Mouse (Mus musculus) heart, embryonic 16.5 days (tissue): ENCODE measurements around the gene Dazl. TPM values are rescaled to one million over a fixed set of nuclear protein-coding genes. Genes with fewer than 3 reads are reported as not detected.
A peak's percentile ranks its signal among the peaks of the same experiment; 100 is the strongest.

Experiments
- ATAC-seq: fragments of 200-750 bp; cut with Nextera tagmentation; replicated peaks from 2 replicates; pipeline ENCODE4 v1.8.0; 2017; ENCODE audit warnings: moderate number of reproducible peaks; ENCODE audit not compliant: insufficient read depth, low FRiP score; ENCODE audit errors: extremely low read depth
- H3K27ac ChIP-seq: fragments of 300-500 bp; sonication (generic); 2 replicates; pipeline ENCODE4 v1.5.1; 2014; ENCODE audit warnings: mild to moderate bottlenecking, low read length, control low read depth, moderate library complexity
- H3K27me3 ChIP-seq: fragments of 300-500 bp; sonication (generic); 2 replicates; pipeline ENCODE4 v1.6.1; 2014; ENCODE audit warnings: low read length, mixed read lengths; ENCODE audit not compliant: control insufficient read depth, insufficient read depth
- H3K36me3 ChIP-seq: fragments of 300-500 bp; sonication (generic); 2 replicates; pipeline ENCODE4 v1.6.1; 2014; ENCODE audit not compliant: control insufficient read depth, insufficient read depth
- H3K4me1 ChIP-seq: fragments of 300-500 bp; sonication (generic); 2 replicates; pipeline ENCODE4 v1.6.1; 2014; ENCODE audit warnings: low read length, mixed read lengths; ENCODE audit not compliant: control insufficient read depth, insufficient read depth
- H3K4me2 ChIP-seq: fragments of 300-500 bp; sonication (generic); 2 replicates; pipeline ENCODE4 v1.6.1; 2014; ENCODE audit warnings: low read depth, mild to moderate bottlenecking, control low read depth, low read length
- H3K4me3 ChIP-seq: fragments of 300-500 bp; sonication (generic); 2 replicates; pipeline ENCODE4 v1.5.1; 2014; ENCODE audit warnings: mild to moderate bottlenecking, control low read depth, low read length
- H3K9ac ChIP-seq: fragments of 300-500 bp; sonication (generic); 2 replicates; pipeline ENCODE4 v1.6.1; 2014; ENCODE audit warnings: low read length, control low read depth
- H3K9me3 ChIP-seq: fragments of 300-500 bp; sonication (generic); replicated peaks from 2 replicates; pipeline ENCODE4 v1.6.1; 2016; ENCODE audit warnings: low read length; ENCODE audit not compliant: control insufficient read depth
- WGBS: fragments of 180-500 bp; shearing (Covaris S2); extraction: QIAGEN DNeasy Blood & Tissue Kit; methylation state at CpG from one replicate; pipeline ENCODE4 v1.1.7; 2014; 5-methylcytosine and 5-hydroxymethylcytosine counted together
- polyA plus RNA-seq: library from polyadenylated mRNA; unstranded; fragments of >200 nt; fragmentation: Nextera tagmentation; extraction: Ambion mirVana; gene quantifications from 2 replicates; pipeline ENCODE4 v1.2.1, GENCODE M21; 2015

Gene Dazl
- 0.21 and 0.26 TPM in 2 replicates for polyA plus RNA-seq

DNA sequence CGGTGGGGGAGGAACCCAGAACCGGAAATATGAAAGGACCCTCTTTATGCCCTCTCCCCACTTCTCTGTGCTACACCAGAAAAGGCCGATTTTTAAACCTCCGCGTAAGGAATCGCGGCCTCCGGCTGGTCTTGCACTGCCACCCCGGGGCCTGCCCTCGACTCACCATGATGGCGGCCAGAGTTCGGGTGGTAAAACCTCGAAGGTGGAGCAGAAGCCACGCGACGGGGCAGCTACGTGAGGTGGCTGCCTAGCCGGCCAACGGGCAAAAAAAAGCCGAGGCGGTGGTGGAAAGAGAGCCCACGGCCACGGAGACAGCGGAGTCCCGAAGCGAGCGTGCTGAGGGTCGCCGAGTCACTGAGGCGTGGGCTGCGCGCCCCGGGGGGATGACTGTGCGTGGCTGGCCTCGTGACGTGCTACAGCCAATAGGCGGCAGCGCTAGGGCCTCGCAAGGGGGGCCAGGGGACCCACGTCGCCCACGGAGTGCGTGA, at the start of gene Dazl:
Gene Dazl (minus strand): TSS at position 396 of the 491 bp plus-strand sequence.
- H3K27me3 ChIP-seq = no peaks in the 10 kb centered on the region
- H3K4me2 ChIP-seq = peak within 1 kb of the TSS; percentile 67
- H3K9ac ChIP-seq = peak within 1 kb of the TSS; percentile 81
- peaks cover 13% of the 10 kb centered on the region for H3K9me3 ChIP-seq
- no peak for ATAC-seq
- 93% methylated on average over 43 of the region's 43 CpGs for WGBS
- peak within 1 kb of the TSS; percentile 57 for H3K4me3 ChIP-seq
- no peaks in the 10 kb centered on the region for H3K4me1 ChIP-seq
- peak within 1 kb of the TSS; percentile 48 for H3K27ac ChIP-seq
- H3K36me3 ChIP-seq = peaks cover 8% of the 10 kb centered on the region; the same call in 1 of the 2 replicates

DNA sequence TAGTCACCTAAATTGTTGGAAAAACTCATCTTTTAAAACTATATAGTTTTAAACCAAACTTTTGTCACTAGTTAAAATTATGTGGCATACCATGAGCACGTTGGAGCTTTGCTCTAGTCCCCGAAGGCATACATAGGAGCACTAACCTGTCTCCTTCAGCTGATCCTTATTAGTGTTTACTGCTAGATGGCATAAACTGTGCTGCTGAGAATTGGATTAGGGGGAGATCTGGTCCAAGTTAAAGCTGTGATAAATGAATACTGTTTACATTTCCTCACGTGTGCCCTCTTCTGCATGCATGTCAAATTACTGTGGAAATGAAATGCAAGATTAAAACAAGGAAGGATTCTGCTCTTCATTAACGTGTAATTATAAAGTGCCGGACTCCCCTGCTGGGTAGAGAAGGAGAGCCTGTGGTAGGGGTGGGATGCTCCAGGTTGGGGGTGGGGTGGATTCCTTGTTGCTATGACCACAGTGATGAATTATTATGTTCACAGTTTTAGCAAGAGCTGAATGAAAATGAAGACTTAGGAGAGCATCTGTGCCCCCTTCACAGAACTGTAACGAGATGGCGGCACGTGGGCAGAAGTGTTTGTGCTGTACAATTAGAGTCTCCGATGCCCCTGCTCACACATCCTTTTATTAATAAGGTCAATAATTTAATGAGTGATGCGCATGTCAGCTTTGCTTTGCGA, 48.6 kb upstream of the Dazl start:
- no peak for ATAC-seq
- Histone ChIP-seq H3K36me3 (no peaks in the 10 kb centered on the region), H3K4me1 (no peaks in the 10 kb centered on the region; the same call in 1 of the 2 replicates), H3K4me3 (no peak overlapping the region), H3K4me2 (no peak overlapping the region), H3K27me3 (no peaks in the 10 kb centered on the region), H3K27ac (no peak overlapping the region), H3K9ac (no peak overlapping the region), H3K9me3 (no peaks in the 10 kb centered on the region)
- WGBS = 86% methylated on average over 11 of the region's 11 CpGs

DNA sequence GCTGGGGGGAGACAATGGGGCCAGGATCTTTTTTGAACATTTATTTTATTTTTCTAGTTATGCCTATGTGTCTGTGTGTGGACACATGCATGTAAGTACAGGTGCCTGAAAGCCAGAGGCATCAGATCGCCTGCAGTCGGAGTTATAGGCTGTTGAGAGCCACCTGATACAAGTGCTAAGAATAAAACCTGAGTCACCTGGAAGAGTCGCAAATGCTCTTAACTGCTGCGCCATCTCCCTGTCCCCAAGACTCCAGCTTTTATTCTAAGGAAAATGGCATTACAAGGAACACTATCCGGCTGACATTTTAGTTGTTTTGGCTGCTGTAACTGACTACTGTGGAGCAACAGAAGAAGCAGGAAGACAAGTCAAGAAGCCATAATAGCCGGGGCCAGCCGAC, 45.5 kb upstream of the Dazl start:
- no peak overlapping the region for H3K27ac ChIP-seq
- H3K4me3 ChIP-seq = no peak overlapping the region
- H3K9ac ChIP-seq = no peak overlapping the region
- H3K4me1 ChIP-seq = no peaks in the 10 kb centered on the region; the same call in 1 of the 2 replicates
- H3K4me2 ChIP-seq = no peak overlapping the region
- no peaks in the 10 kb centered on the region for H3K9me3 ChIP-seq
- no peaks in the 10 kb centered on the region for H3K36me3 ChIP-seq
- WGBS = 72% methylated on average over 7 of the region's 7 CpGs
- H3K27me3 ChIP-seq = no peaks in the 10 kb centered on the region
- ATAC-seq = no peak

DNA sequence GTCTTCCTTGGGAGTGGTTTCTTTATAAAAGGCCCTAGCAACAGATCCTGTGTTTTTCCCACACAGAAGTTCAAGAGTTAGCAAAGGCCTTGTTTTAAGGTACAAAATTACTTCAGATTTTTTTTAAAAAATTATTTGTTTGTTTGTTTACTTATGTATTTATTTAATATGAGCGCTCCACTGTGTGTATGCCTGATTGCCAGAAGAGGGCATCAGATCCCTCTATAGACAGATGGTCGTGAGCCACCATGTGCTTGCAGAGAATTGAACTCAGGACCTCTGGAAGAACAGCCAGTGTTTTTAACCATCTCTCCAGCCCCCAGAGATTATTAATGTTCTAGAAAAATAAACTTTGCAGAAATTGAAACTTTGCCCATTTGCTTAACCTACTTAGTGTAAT, 42.3 kb upstream of the Dazl start:
- no peak for ATAC-seq
- no peak overlapping the region for H3K9ac ChIP-seq
- H3K9me3 ChIP-seq = no peaks in the 10 kb centered on the region
- no peak overlapping the region for H3K4me2 ChIP-seq
- no peak overlapping the region for H3K4me3 ChIP-seq
- no peaks in the 10 kb centered on the region for H3K36me3 ChIP-seq
- H3K4me1 ChIP-seq = peaks cover 2% of the 10 kb centered on the region; the same call in 1 of the 2 replicates
- no peak overlapping the region for H3K27ac ChIP-seq
- WGBS = 81% methylated on average over 2 of the region's 2 CpGs
- H3K27me3 ChIP-seq = no peaks in the 10 kb centered on the region

DNA sequence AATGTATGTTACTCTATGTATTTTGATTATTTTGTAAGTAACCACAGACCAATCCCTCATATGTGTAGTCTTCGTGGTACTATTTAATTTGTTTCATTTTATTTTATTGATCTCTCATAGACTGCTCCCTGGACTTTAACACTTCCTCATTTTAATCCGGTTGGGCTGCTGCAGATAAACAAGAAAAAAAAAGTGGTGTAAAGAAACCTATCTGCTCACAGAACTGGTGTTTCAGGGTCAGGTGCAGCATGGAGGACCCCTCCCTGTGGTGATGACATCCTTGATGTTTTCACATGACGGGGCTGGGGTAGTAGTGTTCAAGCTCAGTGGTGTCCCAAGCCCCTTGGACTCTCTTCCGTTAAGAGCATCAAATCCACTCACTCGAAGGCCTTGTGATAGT, 41.3 kb upstream of the Dazl start:
- Histone ChIP-seq H3K36me3 (no peaks in the 10 kb centered on the region), H3K27ac (no peak overlapping the region), H3K4me2 (no peak overlapping the region), H3K4me3 (no peak overlapping the region), H3K4me1 (peaks cover 2% of the 10 kb centered on the region; the same call in 1 of the 2 replicates), H3K9me3 (no peaks in the 10 kb centered on the region), H3K9ac (no peak overlapping the region), H3K27me3 (no peaks in the 10 kb centered on the region)
- WGBS = 76% methylated on average over 5 of the region's 5 CpGs
- ATAC-seq = no peak

DNA sequence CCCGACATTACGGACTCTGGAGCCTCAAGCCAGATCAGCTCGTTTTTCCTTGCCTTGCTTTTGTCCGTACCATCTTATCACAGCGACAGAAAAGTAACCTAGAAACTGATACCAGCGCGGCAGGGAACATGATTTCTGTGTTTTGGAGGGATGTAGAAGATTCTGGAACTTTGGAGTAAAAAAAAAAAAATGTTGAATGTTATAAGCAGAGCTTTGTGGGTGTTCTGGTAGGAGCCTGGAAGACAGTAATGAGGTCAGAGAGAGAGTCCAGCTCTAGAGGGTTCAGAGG, 38.5 kb upstream of the Dazl start:
- no peak for ATAC-seq
- no peak overlapping the region for H3K9ac ChIP-seq
- WGBS = 40% methylated on average over 7 of the region's 7 CpGs
- H3K4me1 ChIP-seq = 0 out of 2 replicates have a peak, but pooled peaks cover 2% of the 10 kb centered on the region
- no peaks in the 10 kb centered on the region for H3K27me3 ChIP-seq
- no peaks in the 10 kb centered on the region for H3K9me3 ChIP-seq
- no peaks in the 10 kb centered on the region for H3K36me3 ChIP-seq
- no peak overlapping the region; the same call in 1 of the 2 replicates for H3K27ac ChIP-seq
- no peak overlapping the region for H3K4me3 ChIP-seq
- H3K4me2 ChIP-seq = peak overlapping the region; percentile 16; the same call in 1 of the 2 replicates

DNA sequence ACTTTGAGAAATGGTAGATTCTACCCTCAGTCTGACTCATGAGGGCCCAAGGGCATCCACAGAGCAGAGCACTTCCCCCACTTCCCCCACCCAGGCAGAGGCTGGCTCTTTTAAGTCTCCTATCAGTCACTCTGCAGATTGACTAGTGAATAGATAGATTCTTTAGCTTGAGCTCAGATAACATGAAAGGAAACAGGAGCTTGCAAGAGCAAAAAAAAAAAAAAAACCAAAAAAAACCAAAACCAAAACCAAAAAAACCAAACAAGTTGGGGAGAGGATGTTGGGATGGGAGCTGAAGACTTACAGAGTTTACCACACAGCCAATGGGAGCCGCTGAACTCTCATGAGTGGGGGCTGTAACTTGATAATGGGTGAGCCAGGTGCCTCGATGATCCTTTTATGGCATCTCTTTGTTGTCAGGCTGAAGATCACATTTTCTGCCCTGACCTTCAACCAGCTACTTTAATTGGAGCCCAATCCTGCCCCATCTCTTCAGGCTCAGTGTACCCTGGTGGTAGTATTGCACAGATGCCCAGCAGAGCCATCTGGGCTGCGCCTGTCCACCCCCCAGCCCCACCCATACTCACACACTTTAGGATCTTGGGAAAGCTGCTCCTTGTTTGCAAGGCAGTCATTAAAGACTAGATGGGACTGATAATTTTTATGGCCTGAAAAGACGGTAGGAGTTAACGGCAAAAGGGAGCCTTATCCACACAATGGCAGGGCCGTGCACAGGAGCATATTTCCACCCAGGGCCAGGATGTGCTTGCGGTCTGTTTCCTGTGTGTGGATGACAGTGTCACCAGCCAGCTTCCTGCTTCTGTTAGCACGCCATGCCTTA, 38.0 kb upstream of the Dazl start:
- Histone ChIP-seq H3K9me3 (no peaks in the 10 kb centered on the region), H3K4me3 (no peak overlapping the region), H3K27ac (peak overlapping the region; percentile 30; the same call in 1 of the 2 replicates), H3K4me1 (0 out of 2 replicates have a peak, but pooled peaks cover 2% of the 10 kb centered on the region), H3K36me3 (no peaks in the 10 kb centered on the region), H3K27me3 (no peaks in the 10 kb centered on the region), H3K9ac (no peak overlapping the region), H3K4me2 (peak overlapping the region; percentile 16; the same call in 1 of the 2 replicates)
- peak; percentile 76 for ATAC-seq
- WGBS = 56% methylated on average over 8 of the region's 8 CpGs

DNA sequence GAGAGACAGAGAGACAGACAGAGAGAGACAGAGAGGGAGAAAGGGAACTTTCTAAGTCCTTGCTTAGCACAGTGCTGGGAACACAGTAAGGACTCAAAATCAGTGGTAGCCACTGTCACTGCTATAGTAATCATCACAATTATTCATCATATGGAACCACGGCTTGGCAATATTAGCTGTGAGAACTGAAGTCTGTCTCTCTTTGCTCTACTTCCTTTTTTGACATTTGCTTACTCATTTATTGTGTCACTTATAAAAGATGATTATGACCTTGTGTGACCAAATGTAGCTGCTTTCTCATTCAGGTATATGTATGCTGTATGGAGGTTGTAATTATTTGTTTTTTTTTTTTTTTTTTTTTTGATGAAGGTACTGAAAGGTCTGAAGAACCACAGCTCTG, 36.8 kb upstream of the Dazl start:
- H3K9me3 ChIP-seq = no peaks in the 10 kb centered on the region
- H3K9ac ChIP-seq = no peak overlapping the region
- 0 out of 2 replicates have a peak, but pooled peaks cover 2% of the 10 kb centered on the region for H3K4me1 ChIP-seq
- H3K36me3 ChIP-seq = no peaks in the 10 kb centered on the region
- H3K4me2 ChIP-seq = no peak overlapping the region
- WGBS = 94% methylated on average over 1 of the region's 1 CpGs
- no peaks in the 10 kb centered on the region for H3K27me3 ChIP-seq
- no peak for ATAC-seq
- no peak overlapping the region for H3K4me3 ChIP-seq
- no peak overlapping the region for H3K27ac ChIP-seq

DNA sequence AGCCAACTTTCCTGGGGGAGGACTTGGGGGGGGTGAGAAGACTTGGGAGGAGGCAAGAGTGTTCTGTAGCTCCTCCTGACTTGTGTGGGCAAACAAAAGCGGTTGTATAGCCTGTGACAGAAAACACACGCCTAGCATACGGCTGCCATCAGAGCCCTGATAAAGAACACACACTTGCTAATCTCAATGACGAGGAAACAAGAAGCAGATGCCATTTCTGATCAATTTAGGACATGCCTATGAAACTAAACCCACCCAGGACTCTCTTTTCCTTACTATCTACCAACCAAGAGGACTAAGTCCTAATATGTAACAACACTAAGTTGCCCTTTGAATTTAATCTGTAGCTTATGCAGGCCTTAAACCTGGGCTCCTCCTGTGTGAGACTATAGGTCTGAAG, 31.2 kb upstream of the Dazl start:
- Histone ChIP-seq H3K27me3 (no peaks in the 10 kb centered on the region), H3K4me2 (no peak overlapping the region), H3K36me3 (no peaks in the 10 kb centered on the region), H3K4me1 (no peaks in the 10 kb centered on the region), H3K4me3 (no peak overlapping the region), H3K9me3 (no peaks in the 10 kb centered on the region), H3K27ac (no peak overlapping the region), H3K9ac (no peak overlapping the region)
- ATAC-seq = no peak
- WGBS = 38% methylated on average over 4 of the region's 4 CpGs
